Mouse (Mus musculus) gastrocnemius, adult 18-20 months (tissue): ENCODE measurements at regions not wholly inside any gene's neighbourhood (a gene's known extent, or its start where the extent isn't known, plus 50 kb on each side); places are given as distances from the start of the nearest gene placed in this dataset.
A peak's percentile ranks its signal among the peaks of the same experiment; 100 is the strongest.

Source experiments
- DNase-seq: peaks from one replicate; pipeline ENCODE4 v3.0.0; 2021; ENCODE audit warnings: low spot score

GRCm38 (mm10) chr1:71904376-71904948 lies 251.5 kb upstream of the Fn1 start:
- no peak for DNase-seq

- DNase-seq = no peak
These were observed 247.4 kb upstream of the Fn1 start for GRCm38 (mm10) chr1:71900106-71901074.

- DNase-seq = no peak
These were observed 246.1 kb upstream of the Fn1 start for GRCm38 (mm10) chr1:71899128-71899527.

GRCm38 (mm10) chr1:71898198-71898597 lies 245.2 kb upstream of the Fn1 start:
- no peak for DNase-seq

- no peak for DNase-seq
These were observed 244.6 kb upstream of the Fn1 start for GRCm38 (mm10) chr1:71897464-71898051.

GRCm38 (mm10) chr1:71896141-71896725 lies 243.2 kb upstream of the Fn1 start:
- DNase-seq = peak; percentile 25

GRCm38 (mm10) chr1:71893636-71894035 lies 240.6 kb upstream of the Fn1 start:
- peak; percentile 43 for DNase-seq

- peak; percentile 62 for DNase-seq
These were observed 234.8 kb upstream of the Fn1 start for GRCm38 (mm10) chr1:71887809-71888208.

- no peak for DNase-seq
These were observed 233.9 kb upstream of the Fn1 start for GRCm38 (mm10) chr1:71886903-71887302.

- DNase-seq = no peak
These were observed 233.2 kb upstream of the Fn1 start for GRCm38 (mm10) chr1:71886233-71886632.

GRCm38 (mm10) chr1:71881851-71882250 lies 228.9 kb upstream of the Fn1 start:
- no peak for DNase-seq

- no peak for DNase-seq
These were observed 228.2 kb upstream of the Fn1 start for GRCm38 (mm10) chr1:71881191-71881590.

GRCm38 (mm10) chr1:71880480-71880879 lies 227.5 kb upstream of the Fn1 start:
- DNase-seq = no peak

- DNase-seq = no peak
These were observed 223.9 kb upstream of the Fn1 start for GRCm38 (mm10) chr1:71876712-71877401.

GRCm38 (mm10) chr1:71874037-71874436 lies 221.0 kb upstream of the Fn1 start:
- no peak for DNase-seq

GRCm38 (mm10) chr1:71865670-71866069 lies 212.7 kb upstream of the Fn1 start:
- no peak for DNase-seq

GRCm38 (mm10) chr1:71864749-71865148 lies 211.7 kb upstream of the Fn1 start:
- DNase-seq = peak; percentile 11

- no peak for DNase-seq
These were observed 200.2 kb upstream of the Fn1 start for GRCm38 (mm10) chr1:71853212-71853611.

GRCm38 (mm10) chr1:71851268-71851667 lies 198.3 kb upstream of the Fn1 start:
- DNase-seq = no peak

GRCm38 (mm10) chr1:71848656-71849055 lies 195.7 kb upstream of the Fn1 start:
- no peak for DNase-seq

- DNase-seq = no peak
These were observed 192.1 kb upstream of the Fn1 start for GRCm38 (mm10) chr1:71844938-71845685.
